20 mouse cellular contexts compared by ENCODE assay signal in genomic region chr11:52638939-52639338, GRCm38 (mm10).
DNase-seq lines count a peak whose midpoint lies in the region; ATAC-seq and TF ChIP-seq lines count a peak whose summit lies in the region.
"Had no signal": no experiment of that assay in that cellular context is flagged by ENCODE, and none has a peak within 500 bp of the region (broad histone marks: within the 10 kb centered on the region; RNA-seq: fewer than 3 reads in every experiment).

No protein-coding gene starts in this region.

- no peak overlapping the region for H3K9ac ChIP-seq in lung, embryonic 14.5 days
- no peak overlapping the region for H3K9ac ChIP-seq in CH12.LX (ENCODE audit: insufficient read depth, low read depth)
- H3K9ac ChIP-seq: forebrain, embryonic 15.5 days; liver, embryonic 13.5 days had no signal

- dilution Hi-C loops in CH12.LX (cut with MboI; ENCODE audit: extremely low pct_ligation_motif_present, extremely low pct_unique_long_range_greater_than_20kb, low sequenced_read_pairs): no loop called here

- H3K36me3 ChIP-seq in lung, embryonic 14.5 days (ENCODE audit: insufficient read depth): no peaks in the 10 kb centered on the region
- H3K36me3 ChIP-seq in CH12.LX (replicated peaks in 1 of 2; ENCODE audit: control insufficient read depth in 1 of 2, insufficient read depth in 1 of 2, low read length in 1 of 2): no peaks in the 10 kb centered on the region
- H3K36me3 ChIP-seq: forebrain, embryonic 15.5 days; heart, embryonic 10.5 days; liver, embryonic 13.5 days had no signal

- no peaks in the 10 kb centered on the region for H3K4me1 ChIP-seq in lung, embryonic 14.5 days (ENCODE audit: insufficient read depth)
- H3K4me1 ChIP-seq in CH12.LX (ENCODE audit: control insufficient read depth in 1 of 2, insufficient read depth in 2 of 2): no peaks in the 10 kb centered on the region
- H3K4me1 ChIP-seq: liver, embryonic 13.5 days had no signal

- H3K4me2 ChIP-seq in lung, embryonic 14.5 days: no peak overlapping the region
- H3K4me2 ChIP-seq in CH12.LX (ENCODE audit: insufficient read depth, low read depth, poor library complexity, severe bottlenecking): no peak overlapping the region
- H3K4me2 ChIP-seq: forebrain, embryonic 15.5 days; liver, embryonic 13.5 days had no signal

- no peak for DNase-seq in gastrocnemius, adult 2 months
- no peak for DNase-seq in gastrocnemius, postnatal 10 days
- DNase-seq in lung, embryonic 14.5 days: no peak
- DNase-seq in lung, postnatal 10 days: no peak
- DNase-seq in CH12.LX (ENCODE audit: extremely low read depth) (peak; percentile 13), adipocyte (ENCODE audit: low spot score) (peak; percentile 13)
- DNase-seq in spleen, postnatal 10 days (ENCODE audit: low spot score in 2 of 2): no peak
- no peak for DNase-seq in left cerebral cortex, postnatal 4 days
- DNase-seq: cerebellum, postnatal 14 days; gastrocnemius, postnatal 14 days; heart, postnatal 36 days; kidney, postnatal 25 days; liver, embryonic 13.5 days; lung, postnatal 4 days; midbrain, embryonic 14.5 days; right cerebral cortex, postnatal 4 days; thymus, postnatal 36 days had no signal

- TF ChIP-seq RAD21 in CH12.LX (IDR thresholded peaks at IDR 0.05; ENCODE audit: low read depth, low read length): no peak

- in situ Hi-C loops in CH12.LX (cut with MboI; ENCODE audit: low pct_ligation_motif_present, low pct_unique_long_range_greater_than_20kb, low sequenced_read_pairs): no loop called here

- H3K4me3 ChIP-seq in gastrocnemius, adult 2 months: no peak overlapping the region
- no peak overlapping the region for H3K4me3 ChIP-seq in lung, embryonic 14.5 days (ENCODE audit: low read depth, low read length)
- H3K4me3 ChIP-seq in CH12.LX (replicated peaks in 1 of 3; ENCODE audit: low read depth in 2 of 3, low read length in 2 of 3, poor library complexity in 1 of 3): no peak overlapping the region
- H3K4me3 ChIP-seq: forebrain, embryonic 15.5 days; heart, embryonic 10.5 days; liver, embryonic 13.5 days had no signal

- intact Hi-C loops in gastrocnemius, adult 2 months (cut with DNase I): no loop called here
- intact Hi-C loops in left cerebral cortex, postnatal 4 days (cut with DNase I): no loop called here

- 92% methylated on average over 1 of the region's 1 CpGs for WGBS in lung, embryonic 14.5 days

- TF ChIP-seq CTCF in gastrocnemius, adult 2 months (IDR thresholded peaks at IDR 0.05): peak; percentile 30; the same call in 1 of the 2 replicates
- TF ChIP-seq CTCF in lung, embryonic 14.5 days (IDR thresholded peaks at IDR 0.05; ENCODE audit: low read depth): peak; percentile 48
- TF ChIP-seq CTCF in CH12.LX (conservative IDR thresholded peaks at IDR 0.05 in 1 of 2, IDR thresholded peaks at IDR 0.05 in 1 of 2; ENCODE audit: low read depth in 2 of 2, low read length in 2 of 2): peak; percentile 56 to 76

- H3K9me3 ChIP-seq in lung, embryonic 14.5 days (ENCODE audit: low read depth, low read length): no peaks in the 10 kb centered on the region
- H3K9me3 ChIP-seq in CH12.LX (replicated peaks; ENCODE audit: low read length): peaks cover 4% of the 10 kb centered on the region
- H3K9me3 ChIP-seq: forebrain, embryonic 15.5 days; heart, embryonic 10.5 days; liver, embryonic 13.5 days had no signal

- no peak for ATAC-seq in lung, embryonic 14.5 days (ENCODE audit: insufficient read depth)
- ATAC-seq: forebrain, embryonic 15.5 days; inflammation-experienced regulatory T-cells, adult 6 months had no signal

- no peak overlapping the region for H3K27ac ChIP-seq in gastrocnemius, adult 2 months
- no peak overlapping the region for H3K27ac ChIP-seq in lung, embryonic 14.5 days (ENCODE audit: low read depth)
- H3K27ac ChIP-seq in CH12.LX (ENCODE audit: insufficient read depth, low read depth): no peak overlapping the region
- H3K27ac ChIP-seq: forebrain, embryonic 15.5 days; heart, embryonic 10.5 days; liver, embryonic 13.5 days had no signal

- no peak for TF ChIP-seq POLR2A in CH12.LX (IDR thresholded peaks at IDR 0.05; ENCODE audit: low read depth, low read length)

- no peaks in the 10 kb centered on the region for H3K79me2 ChIP-seq in CH12.LX (replicated peaks; ENCODE audit: control insufficient read depth, extremely low read depth, insufficient read depth, poor library complexity, severe bottlenecking)

- TF ChIP-seq EP300 in CH12.LX (IDR thresholded peaks at IDR 0.05; ENCODE audit: low read length): no peak

- H3K27me3 ChIP-seq in lung, embryonic 14.5 days (ENCODE audit: insufficient read depth, low read length): no peaks in the 10 kb centered on the region
- H3K27me3 ChIP-seq in CH12.LX (replicated peaks): peaks cover 86% of the 10 kb centered on the region
- H3K27me3 ChIP-seq: forebrain, embryonic 15.5 days had no signal

TF ChIP-seq in CH12.LX, 34 proteins besides CTCF, POLR2A, EP300 and RAD21:
- TF ChIP-seq NRF1 (IDR thresholded peaks at IDR 0.05; ENCODE audit: low read depth, low read length) (no peak), ELF1 (IDR thresholded peaks at IDR 0.05; ENCODE audit: low read depth, low read length) (no peak), KAT2A (IDR thresholded peaks at IDR 0.05; ENCODE audit: insufficient replicate concordance, low read length) (no peak), USF1 (IDR thresholded peaks at IDR 0.05; ENCODE audit: low read depth, low read length) (no peak), MEF2A (IDR thresholded peaks at IDR 0.05; ENCODE audit: borderline replicate concordance, low read depth, low read length) (no peak), JUN (IDR thresholded peaks at IDR 0.05; ENCODE audit: insufficient read depth, low read depth, low read length) (no peak), HCFC1 (IDR thresholded peaks at IDR 0.05; ENCODE audit: low read depth, low read length) (no peak), CHD1 (IDR thresholded peaks at IDR 0.05; ENCODE audit: low read depth, low read length) (no peak), ZKSCAN1 (IDR thresholded peaks at IDR 0.05; ENCODE audit: borderline replicate concordance, low read depth, low read length) (no peak), NELFE (IDR thresholded peaks at IDR 0.05; ENCODE audit: low read depth, low read length) (no peak), UBTF (IDR thresholded peaks at IDR 0.05; ENCODE audit: low read depth, low read length) (no peak), ZC3H11A (IDR thresholded peaks at IDR 0.05; ENCODE audit: low read depth, low read length) (no peak)

Comparison
In these comparisons a context has a peak if more than half of its experiments do, and no peak if none do; other contexts are left out.
1. DNase-seq: peak in CH12.LX (single experiment) and adipocyte (single experiment); none in gastrocnemius, adult 2 months (single experiment), gastrocnemius, postnatal 10 days (single experiment), lung, embryonic 14.5 days (single experiment), lung, postnatal 10 days (single experiment), spleen, postnatal 10 days (0 of 2) and left cerebral cortex, postnatal 4 days (single experiment).
2. Peak in every context shown above with its lines, with median percentiles within 50 percentile points of each other: CTCF ChIP-seq.